Mouse (Mus musculus) cortical plate, adult 2 months (tissue): ENCODE data around the gene Prkag1. TPM values are rescaled to one million over a fixed set of nuclear protein-coding genes. Genes with fewer than 3 reads are reported as not detected.

Experiments used
- H3K27ac ChIP-seq: fragments of 200-500 bp; 2 replicates; pipeline ENCODE4 v1.5.1; 2012; ENCODE audit warnings: low read length, control low read depth, inconsistent platforms; ENCODE audit not compliant: insufficient read depth
- H3K4me1 ChIP-seq: fragments of 200-500 bp; 2 replicates; pipeline ENCODE4 v1.6.1; 2011; ENCODE audit warnings: low read length; ENCODE audit not compliant: control insufficient read depth, insufficient read depth
- H3K4me3 ChIP-seq: fragments of 200-500 bp; 2 replicates; pipeline ENCODE4 v1.5.1; 2011; ENCODE audit warnings: mild to moderate bottlenecking, low read length, control low read depth; ENCODE audit not compliant: insufficient read depth
- CTCF ChIP-seq: fragments of 200-500 bp; IDR thresholded peaks from 2 replicates; pipeline ENCODE4 v1.5.1; 2011; ENCODE audit warnings: mild to moderate bottlenecking, control low read depth, low read length; ENCODE audit not compliant: insufficient read depth; ENCODE audit errors: extremely low read depth
- POLR2A ChIP-seq: fragments of 200-500 bp; IDR thresholded peaks from 2 replicates; pipeline ENCODE4 v1.6.1; 2011; ENCODE audit warnings: mild to moderate bottlenecking, low read length, control low read depth; ENCODE audit not compliant: insufficient read depth; ENCODE audit errors: extremely low read depth
- polyA plus RNA-seq: library from polyadenylated mRNA; depleted of rRNA; stranded (reverse); fragments of >200 nt; gene quantifications from 2 replicates; pipeline ENCODE4 v1.2.3, GENCODE M21; 2012

The Prkag1 gene
- polyA plus RNA-seq, 1 experiment, result 71.3 TPM

- Histone ChIP-seq H3K27ac (no peak overlapping the region), H3K4me1 (peaks cover 1% of the 10 kb centered on the region; the same call in 1 of the 2 replicates), H3K4me3 (no peak overlapping the region)
- TF ChIP-seq CTCF (no peak), POLR2A (no peak)
Observed at GRCm38 (mm10) chr15:98797835-98798492, 33.4 kb downstream of the Prkag1 start.

- Histone ChIP-seq H3K27ac (no peak overlapping the region), H3K4me3 (no peak overlapping the region), H3K4me1 (peaks cover 1% of the 10 kb centered on the region; the same call in 1 of the 2 replicates)
- TF ChIP-seq POLR2A (no peak), CTCF (no peak)
Observed at GRCm38 (mm10) chr15:98796803-98797595, 34.3 kb downstream of the Prkag1 start.

- H3K4me3 ChIP-seq, result peak overlapping the region; percentile 16
Observed at GRCm38 (mm10) chr15:98793141-98793698, 38.1 kb downstream of the Prkag1 start.

GRCm38 (mm10) chr15:98792233-98793020 lies 38.9 kb downstream of the Prkag1 start:
- Histone ChIP-seq H3K27ac (no peak overlapping the region), H3K4me3 (peak overlapping the region; percentile 16), H3K4me1 (no peaks in the 10 kb centered on the region)
- TF ChIP-seq CTCF (no peak), POLR2A (no peak; the same call in 1 of the 2 replicates)

More at GRCm38 (mm10) chr15:98793141-98793698, 38.1 kb downstream of the Prkag1 start:
- H3K4me1 ChIP-seq, result peaks cover 1% of the 10 kb centered on the region; the same call in 1 of the 2 replicates
- H3K27ac ChIP-seq, result no peak overlapping the region
- TF ChIP-seq CTCF (no peak), POLR2A (no peak)

GRCm38 (mm10) chr15:98791771-98792170 lies 39.5 kb downstream of the Prkag1 start:
- H3K4me3 ChIP-seq, result no peak overlapping the region
- no peak overlapping the region for H3K27ac ChIP-seq
- H3K4me1 ChIP-seq, result no peaks in the 10 kb centered on the region
- TF ChIP-seq POLR2A, result no peak
- no peak for TF ChIP-seq CTCF

- H3K27ac ChIP-seq, result no peak overlapping the region
- no peaks in the 10 kb centered on the region for H3K4me1 ChIP-seq
- TF ChIP-seq CTCF (no peak), POLR2A (no peak)
- no peak overlapping the region for H3K4me3 ChIP-seq
Observed at GRCm38 (mm10) chr15:98791221-98791620, 40.1 kb downstream of the Prkag1 start.

- Histone ChIP-seq H3K27ac (no peak overlapping the region), H3K4me1 (no peaks in the 10 kb centered on the region), H3K4me3 (no peak overlapping the region)
- TF ChIP-seq CTCF (no peak), POLR2A (no peak)
Observed at GRCm38 (mm10) chr15:98790761-98791160, 40.6 kb downstream of the Prkag1 start.

GRCm38 (mm10) chr15:98789661-98790535 lies 41.4 kb downstream of the Prkag1 start, which contains the start of gene Wnt1:
Gene Wnt1 (plus strand): TSS chr15:98789857.
- no peak within 1 kb of the TSS for H3K4me3 ChIP-seq
- TF ChIP-seq CTCF (0 out of 2 replicates have a peak, but pooled peaks have one; percentile 16), POLR2A (no peak)

More at GRCm38 (mm10) chr15:98789661-98790535, 41.4 kb downstream of the Prkag1 start, which contains the start of gene Wnt1:
- H3K27ac ChIP-seq, result no peak within 1 kb of the TSS
- H3K4me1 ChIP-seq, result no peaks in the 10 kb centered on the region
